Mouse (Mus musculus): ENCODE results near the gene Ago1. TPM values are rescaled to one million over a fixed set of nuclear protein-coding genes. Genes with fewer than 3 reads are reported as not detected.

Gene Ago1
- total and polyA plus RNA-seq, 3 experiments = 5.4 to 312 (median 15.4) TPM

DNA sequence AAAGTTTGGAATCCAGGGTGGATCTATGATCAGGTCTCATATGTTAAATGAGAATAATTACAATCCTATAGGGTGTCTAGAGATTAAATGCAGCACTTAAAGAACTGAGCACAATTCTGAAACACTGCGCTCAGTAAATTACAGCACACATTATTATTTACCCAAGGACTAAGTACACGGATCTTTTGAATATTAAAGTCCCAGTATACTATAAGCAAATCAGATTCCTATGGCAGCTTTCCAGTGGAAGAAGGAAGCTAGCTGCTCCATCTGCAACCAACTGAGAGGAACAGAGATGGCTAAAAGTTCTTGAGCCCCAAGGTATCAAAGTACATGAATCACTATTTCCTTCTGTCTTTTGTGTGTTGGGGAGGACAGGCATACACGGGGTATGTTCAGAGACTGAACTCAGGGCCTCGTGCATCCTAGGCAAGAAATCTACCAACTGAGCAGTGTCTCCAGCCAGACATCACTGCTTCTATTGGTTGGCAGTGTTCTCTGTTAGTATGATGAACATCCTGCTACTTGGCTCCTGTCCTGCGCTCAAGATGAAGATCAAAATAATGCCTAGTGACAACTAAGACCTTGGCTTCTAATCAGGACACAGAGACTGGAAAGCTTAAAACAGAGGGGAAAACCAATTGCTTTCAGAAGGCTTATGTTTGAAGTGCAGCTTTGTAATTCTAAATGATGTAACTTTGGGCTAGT is 13.7 kb downstream of the Ago1 start:
- Histone ChIP-seq H3K4me3 (ENCODE audit: control insufficient read depth in 1 of 2, insufficient read depth in 1 of 2, low read depth in 2 of 2, low read length in 2 of 2) (no peak overlapping the region), H3K9ac (ENCODE audit: control insufficient read depth, low read depth, low read length, poor library complexity, severe bottlenecking) (no peak overlapping the region), H3K79me2 (ENCODE audit: control insufficient read depth, insufficient read depth, low read length, poor library complexity) (no peaks in the 10 kb centered on the region), H3K4me1 (ENCODE audit: control insufficient read depth in 1 of 2, insufficient read depth in 2 of 2, low read length in 2 of 2) (no peaks in the 10 kb centered on the region), H3K9me3 (replicated peaks; ENCODE audit: insufficient read depth, low read length) (no peaks in the 10 kb centered on the region), H3K36me3 (ENCODE audit: control insufficient read depth in 1 of 2, insufficient read depth in 2 of 2, low read length in 2 of 2) (peaks cover 0 to 7% of the 10 kb centered on the region in 2 experiments; a peak in 2 of 4 replicates), H3K27ac (ENCODE audit: control insufficient read depth, low read depth, low read length) (no peak overlapping the region), H3K27me3 (ENCODE audit: control insufficient read depth in 1 of 2, insufficient read depth in 2 of 2, low read length in 2 of 2) (no peaks in the 10 kb centered on the region)
- no peak for DNase-seq (ENCODE audit: low read depth, low spot score)
- TF ChIP-seq ZC3H11A (IDR thresholded peaks at IDR 0.05; ENCODE audit: low read depth, low read length) (no peak), MEF2A (IDR thresholded peaks at IDR 0.05; ENCODE audit: extremely low read depth, insufficient replicate concordance, low read depth, low read length, poor library complexity, severe bottlenecking) (no peak), TAL1 (IDR thresholded peaks at IDR 0.05; ENCODE audit: low read length) (no peak), ELF1 (IDR thresholded peaks at IDR 0.05; ENCODE audit: low read depth, low read length) (no peak), GATA1 (IDR thresholded peaks at IDR 0.05; ENCODE audit: low read depth, low read length) (no peak), NRF1 (IDR thresholded peaks at IDR 0.05; ENCODE audit: insufficient read depth, low read depth, low read length, poor library complexity, severe bottlenecking) (no peak), MYB (IDR thresholded peaks at IDR 0.05; ENCODE audit: low read depth, low read length) (no peak), NELFE (IDR thresholded peaks at IDR 0.05; ENCODE audit: low read depth, low read length) (no peak), USF1 (IDR thresholded peaks at IDR 0.05; ENCODE audit: low read depth, low read length) (no peak), SIN3A (IDR thresholded peaks at IDR 0.05; ENCODE audit: low read length) (no peak), ZKSCAN1 (IDR thresholded peaks at IDR 0.05; ENCODE audit: low read depth, low read length) (no peak), GABPA (IDR thresholded peaks at IDR 0.05; ENCODE audit: low read depth, low read length) (no peak), MAX (IDR thresholded peaks at IDR 0.05; ENCODE audit: low read length) (no peak), ETS1 (IDR thresholded peaks at IDR 0.05; ENCODE audit: low read depth, low read length) (no peak), TBP (IDR thresholded peaks at IDR 0.05; ENCODE audit: low read depth, low read length) (no peak), POLR2A (IDR thresholded peaks at IDR 0.05; ENCODE audit: control insufficient read depth in 1 of 2, insufficient read depth in 1 of 2, low read depth in 1 of 2, low read length in 2 of 2, poor library complexity in 1 of 2) (no peak)

DNA sequence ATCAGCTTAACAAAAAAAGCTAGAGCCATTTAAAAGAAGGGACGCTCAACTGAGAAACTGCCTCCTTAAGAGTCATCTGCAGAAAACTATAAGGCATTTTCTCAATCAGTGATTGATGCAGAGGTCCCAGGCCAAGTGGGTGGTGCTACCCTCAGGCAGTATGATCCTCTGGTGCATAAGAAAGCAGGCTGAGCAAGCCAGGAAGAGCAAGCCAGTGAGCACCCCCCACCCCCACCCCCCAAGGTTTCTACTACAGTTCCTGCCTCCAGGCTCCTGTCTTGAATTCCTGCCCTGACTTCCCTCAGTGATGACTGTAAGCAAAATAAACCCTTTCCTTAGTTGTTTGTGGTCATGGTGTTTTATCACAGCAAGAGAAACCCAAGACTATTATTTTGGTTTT is 18.1 kb downstream of the Ago1 start:
- no peaks in the 10 kb centered on the region for H3K79me2 ChIP-seq (ENCODE audit: control insufficient read depth, insufficient read depth, low read length, poor library complexity)
- peaks cover 0 to 5% of the 10 kb centered on the region in 2 experiments; a peak in 2 of 4 replicates for H3K36me3 ChIP-seq (ENCODE audit: control insufficient read depth in 1 of 2, insufficient read depth in 2 of 2, low read length in 2 of 2)
- no peaks in the 10 kb centered on the region for H3K4me1 ChIP-seq (ENCODE audit: control insufficient read depth in 1 of 2, insufficient read depth in 2 of 2, low read length in 2 of 2)
- no peak overlapping the region for H3K27ac ChIP-seq (ENCODE audit: control insufficient read depth, low read depth, low read length)
- H3K9ac ChIP-seq (ENCODE audit: control insufficient read depth, low read depth, low read length, poor library complexity, severe bottlenecking) = no peak overlapping the region
- no peak overlapping the region for H3K4me3 ChIP-seq (ENCODE audit: control insufficient read depth in 1 of 2, insufficient read depth in 1 of 2, low read depth in 2 of 2, low read length in 2 of 2)
- DNase-seq (ENCODE audit: low read depth, low spot score) = no peak
- TF ChIP-seq ZNF384 (IDR thresholded peaks at IDR 0.05; ENCODE audit: low read depth, low read length) (no peak), GATA1 (IDR thresholded peaks at IDR 0.05; ENCODE audit: low read depth, low read length) (no peak), SMC3 (IDR thresholded peaks at IDR 0.05; ENCODE audit: low read depth, low read length) (no peak), JUND (IDR thresholded peaks at IDR 0.05; ENCODE audit: low read depth, low read length) (no peak), KAT2A (conservative IDR thresholded peaks at IDR 0.05; ENCODE audit: low read depth, low read length) (no peak), TBP (IDR thresholded peaks at IDR 0.05; ENCODE audit: low read depth, low read length) (no peak), CHD2 (IDR thresholded peaks at IDR 0.05; ENCODE audit: low read length) (no peak), CTCF (IDR thresholded peaks at IDR 0.05 in 2 of 3, conservative IDR thresholded peaks at IDR 0.05 in 1 of 3; ENCODE audit: control insufficient read depth in 1 of 3, insufficient read depth in 1 of 3, low read depth in 2 of 3, low read length in 3 of 3, poor library complexity in 1 of 3, severe bottlenecking in 1 of 3) (no peak), POLR2A (IDR thresholded peaks at IDR 0.05; ENCODE audit: control insufficient read depth in 1 of 2, insufficient read depth in 1 of 2, low read depth in 1 of 2, low read length in 2 of 2, poor library complexity in 1 of 2) (no peak), ZKSCAN1 (IDR thresholded peaks at IDR 0.05; ENCODE audit: low read depth, low read length) (no peak)
- H3K27me3 ChIP-seq (ENCODE audit: control insufficient read depth in 1 of 2, insufficient read depth in 2 of 2, low read length in 2 of 2) = no peaks in the 10 kb centered on the region
- H3K9me3 ChIP-seq (replicated peaks; ENCODE audit: insufficient read depth, low read length) = no peaks in the 10 kb centered on the region
